Mouse (Mus musculus): ENCODE measurements at regions not wholly inside any gene's neighbourhood (a gene's known extent, or its start where the extent isn't known, plus 50 kb on each side); places are given as distances from the start of the nearest gene placed in this dataset.

GRCm38 (mm10) chr10:53179109-53179508, 158.4 kb upstream of the Pln start:
- Histone ChIP-seq H3K4me3 (ENCODE audit: insufficient read depth in 1 of 2, low read depth in 1 of 2, low read length in 2 of 2, poor library complexity in 1 of 2, severe bottlenecking in 1 of 2) (no peak overlapping the region), H3K9me3 (ENCODE audit: control insufficient read depth, insufficient read depth, low read depth, low read length) (no peaks in the 10 kb centered on the region), H3K4me1 (ENCODE audit: control insufficient read depth in 2 of 2, insufficient read depth in 2 of 2, low read length in 2 of 2, poor library complexity in 1 of 2) (peaks cover 0 to 3% of the 10 kb centered on the region in 2 experiments; a peak in 1 of 4 replicates), H3K27ac (ENCODE audit: insufficient read depth, low read depth, low read length, poor library complexity, severe bottlenecking) (no peak overlapping the region), H3K36me3 (ENCODE audit: control insufficient read depth, insufficient read depth, low read length, poor library complexity, severe bottlenecking) (no peaks in the 10 kb centered on the region), H3K9ac (ENCODE audit: insufficient read depth, low read depth, low read length, poor library complexity, severe bottlenecking) (no peak overlapping the region)
- TF ChIP-seq ZNF384 (IDR thresholded peaks at IDR 0.05; ENCODE audit: low read depth, low read length): 0 out of 2 replicates have a peak, but pooled peaks have one; percentile 35
- TF ChIP-seq MAFK (IDR thresholded peaks at IDR 0.05; ENCODE audit: insufficient read depth, low read depth, low read length): no peak
- in situ Hi-C loops (cut with MboI; ENCODE audit: low sequenced_read_pairs in 2 of 2, unreplicated experiment in 2 of 2): no loop called here
- no peak for DNase-seq (ENCODE audit: low read depth, low spot score)

GRCm38 (mm10) chr10:53180751-53181151, 156.7 kb upstream of the Pln start:
- Histone ChIP-seq H3K4me3 (ENCODE audit: insufficient read depth in 1 of 2, low read depth in 1 of 2, low read length in 2 of 2, poor library complexity in 1 of 2, severe bottlenecking in 1 of 2) (no peak overlapping the region), H3K9me3 (ENCODE audit: control insufficient read depth, insufficient read depth, low read depth, low read length) (no peaks in the 10 kb centered on the region), H3K27ac (ENCODE audit: insufficient read depth, low read depth, low read length, poor library complexity, severe bottlenecking) (no peak overlapping the region), H3K36me3 (ENCODE audit: control insufficient read depth, insufficient read depth, low read length, poor library complexity, severe bottlenecking) (no peaks in the 10 kb centered on the region), H3K4me1 (ENCODE audit: control insufficient read depth in 2 of 2, insufficient read depth in 2 of 2, low read length in 2 of 2, poor library complexity in 1 of 2) (peaks cover 0 to 3% of the 10 kb centered on the region in 2 experiments; a peak in 1 of 4 replicates), H3K9ac (ENCODE audit: insufficient read depth, low read depth, low read length, poor library complexity, severe bottlenecking) (no peak overlapping the region)
- in situ Hi-C loops (cut with MboI; ENCODE audit: low sequenced_read_pairs in 2 of 2, unreplicated experiment in 2 of 2): no loop called here
- DNase-seq (ENCODE audit: low read depth, low spot score): no peak
- TF ChIP-seq MAFK (IDR thresholded peaks at IDR 0.05; ENCODE audit: insufficient read depth, low read depth, low read length) (no peak), CHD2 (IDR thresholded peaks at IDR 0.05; ENCODE audit: low read depth, low read length) (no peak), HCFC1 (IDR thresholded peaks at IDR 0.05; ENCODE audit: borderline replicate concordance, insufficient read depth, low read length) (no peak), ZC3H11A (IDR thresholded peaks at IDR 0.05; ENCODE audit: borderline replicate concordance, low read depth, low read length) (no peak), ZNF384 (IDR thresholded peaks at IDR 0.05; ENCODE audit: low read depth, low read length) (no peak)

- Histone ChIP-seq H3K9me3 (ENCODE audit: control insufficient read depth, insufficient read depth, low read depth, low read length) (no peaks in the 10 kb centered on the region), H3K9ac (ENCODE audit: insufficient read depth, low read depth, low read length, poor library complexity, severe bottlenecking) (no peak overlapping the region), H3K4me3 (ENCODE audit: insufficient read depth in 1 of 2, low read depth in 1 of 2, low read length in 2 of 2, poor library complexity in 1 of 2, severe bottlenecking in 1 of 2) (no peak overlapping the region), H3K27ac (ENCODE audit: insufficient read depth, low read depth, low read length, poor library complexity, severe bottlenecking) (no peak overlapping the region), H3K4me1 (ENCODE audit: control insufficient read depth in 2 of 2, insufficient read depth in 2 of 2, low read length in 2 of 2, poor library complexity in 1 of 2) (peaks cover 0 to 3% of the 10 kb centered on the region in 2 experiments; a peak in 1 of 4 replicates), H3K36me3 (ENCODE audit: control insufficient read depth, insufficient read depth, low read length, poor library complexity, severe bottlenecking) (no peaks in the 10 kb centered on the region)
- TF ChIP-seq HCFC1 (IDR thresholded peaks at IDR 0.05; ENCODE audit: borderline replicate concordance, insufficient read depth, low read length): no peak
- TF ChIP-seq CHD2 (IDR thresholded peaks at IDR 0.05; ENCODE audit: low read depth, low read length): no peak
- no peak for TF ChIP-seq ZC3H11A (IDR thresholded peaks at IDR 0.05; ENCODE audit: borderline replicate concordance, low read depth, low read length)
- no peak for TF ChIP-seq MAFK (IDR thresholded peaks at IDR 0.05; ENCODE audit: insufficient read depth, low read depth, low read length)
- no peak for TF ChIP-seq ZNF384 (IDR thresholded peaks at IDR 0.05; ENCODE audit: low read depth, low read length)
- DNase-seq (ENCODE audit: low read depth, low spot score): no peak
- in situ Hi-C loops (cut with MboI; ENCODE audit: low sequenced_read_pairs in 2 of 2, unreplicated experiment in 2 of 2): no loop called here
Observed at GRCm38 (mm10) chr10:53181413-53181812, 156.1 kb upstream of the Pln start.

- H3K9me3 ChIP-seq (ENCODE audit: control insufficient read depth, insufficient read depth, low read depth, low read length): 0 out of 2 replicates have a peak, but pooled peaks cover 1% of the 10 kb centered on the region
- no peak overlapping the region for H3K4me3 ChIP-seq (ENCODE audit: insufficient read depth in 1 of 2, low read depth in 1 of 2, low read length in 2 of 2, poor library complexity in 1 of 2, severe bottlenecking in 1 of 2)
- H3K36me3 ChIP-seq (ENCODE audit: control insufficient read depth, insufficient read depth, low read length, poor library complexity, severe bottlenecking): no peaks in the 10 kb centered on the region
- no peak overlapping the region for H3K27ac ChIP-seq (ENCODE audit: insufficient read depth, low read depth, low read length, poor library complexity, severe bottlenecking)
- no peaks in the 10 kb centered on the region for H3K4me1 ChIP-seq (ENCODE audit: control insufficient read depth in 2 of 2, insufficient read depth in 2 of 2, low read length in 2 of 2, poor library complexity in 1 of 2)
- TF ChIP-seq CHD2 (IDR thresholded peaks at IDR 0.05; ENCODE audit: low read depth, low read length) (no peak), ZNF384 (IDR thresholded peaks at IDR 0.05; ENCODE audit: low read depth, low read length) (no peak), HCFC1 (IDR thresholded peaks at IDR 0.05; ENCODE audit: borderline replicate concordance, insufficient read depth, low read length) (no peak), MAFK (IDR thresholded peaks at IDR 0.05; ENCODE audit: insufficient read depth, low read depth, low read length) (no peak), ZC3H11A (IDR thresholded peaks at IDR 0.05; ENCODE audit: borderline replicate concordance, low read depth, low read length) (no peak)
- no peak for DNase-seq (ENCODE audit: low read depth, low spot score)
- H3K9ac ChIP-seq (ENCODE audit: insufficient read depth, low read depth, low read length, poor library complexity, severe bottlenecking): no peak overlapping the region
- in situ Hi-C loops (cut with MboI; ENCODE audit: low sequenced_read_pairs in 2 of 2, unreplicated experiment in 2 of 2): no loop called here
Observed at GRCm38 (mm10) chr10:53208466-53208865, 129.0 kb upstream of the Pln start.

GRCm38 (mm10) chr10:53209916-53210315, 127.6 kb upstream of the Pln start:
- in situ Hi-C loops (cut with MboI; ENCODE audit: low sequenced_read_pairs in 2 of 2, unreplicated experiment in 2 of 2): no loop called here
- Histone ChIP-seq H3K27ac (ENCODE audit: insufficient read depth, low read depth, low read length, poor library complexity, severe bottlenecking) (no peak overlapping the region), H3K9me3 (ENCODE audit: control insufficient read depth, insufficient read depth, low read depth, low read length) (0 out of 2 replicates have a peak, but pooled peaks cover 1% of the 10 kb centered on the region), H3K9ac (ENCODE audit: insufficient read depth, low read depth, low read length, poor library complexity, severe bottlenecking) (no peak overlapping the region), H3K4me1 (ENCODE audit: control insufficient read depth in 2 of 2, insufficient read depth in 2 of 2, low read length in 2 of 2, poor library complexity in 1 of 2) (no peaks in the 10 kb centered on the region), H3K4me3 (ENCODE audit: insufficient read depth in 1 of 2, low read depth in 1 of 2, low read length in 2 of 2, poor library complexity in 1 of 2, severe bottlenecking in 1 of 2) (no peak overlapping the region), H3K36me3 (ENCODE audit: control insufficient read depth, insufficient read depth, low read length, poor library complexity, severe bottlenecking) (no peaks in the 10 kb centered on the region)
- TF ChIP-seq MAFK (IDR thresholded peaks at IDR 0.05; ENCODE audit: insufficient read depth, low read depth, low read length): no peak
- no peak for TF ChIP-seq ZC3H11A (IDR thresholded peaks at IDR 0.05; ENCODE audit: borderline replicate concordance, low read depth, low read length)
- no peak for TF ChIP-seq CHD2 (IDR thresholded peaks at IDR 0.05; ENCODE audit: low read depth, low read length)
- TF ChIP-seq HCFC1 (IDR thresholded peaks at IDR 0.05; ENCODE audit: borderline replicate concordance, insufficient read depth, low read length): no peak
- no peak for TF ChIP-seq ZNF384 (IDR thresholded peaks at IDR 0.05; ENCODE audit: low read depth, low read length)
- DNase-seq (ENCODE audit: low read depth, low spot score): no peak

All from ES-E14 (cell line).